Mouse (Mus musculus): ENCODE results near the gene Gp1bb.

Gp1bb gene

DNA sequence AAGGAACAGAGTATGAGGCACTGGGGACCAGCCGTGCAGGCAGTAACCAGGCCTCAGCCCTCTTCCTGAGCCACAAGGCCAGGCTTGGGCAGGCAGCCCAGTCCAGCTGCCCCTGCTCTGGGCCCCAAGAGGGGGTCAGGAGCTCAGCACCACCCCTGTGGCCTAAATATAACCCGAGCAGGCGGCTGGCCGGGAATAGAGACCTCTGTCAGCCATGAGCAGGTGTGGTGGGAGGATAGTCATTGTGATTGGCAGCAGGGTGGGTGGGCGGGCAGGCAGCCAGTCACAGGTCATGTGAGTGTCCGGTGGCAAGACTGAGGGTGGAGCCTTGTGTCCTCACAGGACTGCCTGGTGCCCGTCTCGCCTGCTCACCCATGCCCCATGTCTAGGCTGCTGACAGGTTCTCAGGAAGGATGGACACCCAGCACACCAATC, 17.9 kb downstream of the Gp1bb start:
- DNase-seq (ENCODE audit: low spot score in 2 of 2), result no peak

DNA sequence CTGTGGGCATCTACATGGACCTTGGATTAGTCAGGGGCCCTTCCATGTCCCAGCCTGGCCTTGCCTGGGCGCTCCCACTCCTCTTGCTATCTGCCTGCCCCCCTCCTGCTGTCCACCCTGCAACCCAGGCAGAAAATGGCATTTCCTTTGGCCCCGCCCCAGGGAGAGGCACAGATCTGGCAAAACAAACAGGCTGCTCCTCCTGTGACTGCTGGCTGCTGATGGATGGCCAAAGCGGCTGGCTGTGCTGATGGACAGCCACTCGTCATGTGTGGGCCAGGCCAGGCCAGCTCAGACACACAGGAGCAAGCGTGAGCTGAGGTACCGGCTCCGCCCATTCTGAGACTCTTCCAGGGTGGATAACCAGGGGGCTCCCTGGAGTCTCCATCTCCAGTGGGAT, 20.8 kb downstream of the Gp1bb start:
- DNase-seq (ENCODE audit: low spot score in 2 of 2), result no peak

DNA sequence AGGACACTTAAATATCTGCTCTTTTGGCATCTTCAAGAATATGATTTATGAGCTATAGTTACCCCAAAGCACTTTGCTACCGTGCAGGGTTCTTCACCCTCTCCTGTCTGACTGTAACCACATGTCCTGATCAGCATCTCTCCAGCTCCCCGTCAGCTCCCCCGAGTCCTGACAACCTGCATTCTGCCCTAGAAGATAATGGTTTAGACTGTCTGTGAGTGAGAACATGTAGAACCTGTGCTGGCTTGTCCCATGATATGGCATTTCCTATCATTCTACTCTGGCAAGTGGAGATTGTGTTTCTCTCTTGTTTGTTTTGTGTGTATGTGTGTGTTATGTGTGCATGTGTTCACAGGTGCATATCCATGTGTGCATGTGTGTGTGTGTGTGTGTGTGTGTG, 24.2 kb downstream of the Gp1bb start:
- no peak for DNase-seq (ENCODE audit: low spot score in 2 of 2)

DNA sequence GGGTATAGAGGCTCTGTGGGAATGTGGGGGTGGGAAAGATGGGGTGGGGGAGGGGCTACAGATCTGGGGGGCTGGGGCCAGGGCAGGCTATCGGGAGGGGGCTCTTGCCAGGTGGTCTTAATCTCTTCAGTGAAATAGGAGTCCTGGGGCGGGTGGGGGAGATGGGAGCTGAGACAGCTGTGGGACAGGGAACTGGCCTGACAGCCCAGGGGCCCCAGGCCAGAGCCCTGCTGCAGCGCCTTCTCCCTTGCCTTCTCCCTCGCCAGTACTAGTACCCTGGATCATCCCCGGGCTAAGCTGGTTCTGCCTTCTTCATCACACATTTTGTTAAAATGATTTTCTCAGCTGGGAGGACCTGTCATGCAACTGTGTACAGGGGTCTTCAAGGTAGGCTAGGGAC, 25.9 kb downstream of the Gp1bb start:
- DNase-seq (ENCODE audit: low spot score in 2 of 2), result no peak

DNA sequence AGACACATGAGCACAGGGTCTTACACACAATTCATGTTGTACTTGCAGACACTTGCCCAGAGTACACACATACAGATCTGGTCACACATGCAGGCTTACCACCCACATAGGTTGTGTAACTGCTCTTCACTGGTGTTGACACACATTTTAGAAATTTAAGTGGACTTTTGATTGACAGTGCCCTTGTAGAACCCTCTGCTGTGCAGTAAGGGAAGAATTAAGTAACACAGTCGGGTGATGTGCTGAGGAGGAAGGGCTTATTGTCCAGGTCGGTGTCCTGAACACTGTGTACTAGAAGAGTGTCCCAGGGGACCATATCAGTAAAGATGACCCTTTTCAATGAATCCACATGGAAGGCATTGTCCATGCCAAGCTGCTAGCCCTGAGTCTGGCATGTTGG, 28.3 kb downstream of the Gp1bb start:
- DNase-seq (ENCODE audit: low spot score in 2 of 2), result no peak

DNA sequence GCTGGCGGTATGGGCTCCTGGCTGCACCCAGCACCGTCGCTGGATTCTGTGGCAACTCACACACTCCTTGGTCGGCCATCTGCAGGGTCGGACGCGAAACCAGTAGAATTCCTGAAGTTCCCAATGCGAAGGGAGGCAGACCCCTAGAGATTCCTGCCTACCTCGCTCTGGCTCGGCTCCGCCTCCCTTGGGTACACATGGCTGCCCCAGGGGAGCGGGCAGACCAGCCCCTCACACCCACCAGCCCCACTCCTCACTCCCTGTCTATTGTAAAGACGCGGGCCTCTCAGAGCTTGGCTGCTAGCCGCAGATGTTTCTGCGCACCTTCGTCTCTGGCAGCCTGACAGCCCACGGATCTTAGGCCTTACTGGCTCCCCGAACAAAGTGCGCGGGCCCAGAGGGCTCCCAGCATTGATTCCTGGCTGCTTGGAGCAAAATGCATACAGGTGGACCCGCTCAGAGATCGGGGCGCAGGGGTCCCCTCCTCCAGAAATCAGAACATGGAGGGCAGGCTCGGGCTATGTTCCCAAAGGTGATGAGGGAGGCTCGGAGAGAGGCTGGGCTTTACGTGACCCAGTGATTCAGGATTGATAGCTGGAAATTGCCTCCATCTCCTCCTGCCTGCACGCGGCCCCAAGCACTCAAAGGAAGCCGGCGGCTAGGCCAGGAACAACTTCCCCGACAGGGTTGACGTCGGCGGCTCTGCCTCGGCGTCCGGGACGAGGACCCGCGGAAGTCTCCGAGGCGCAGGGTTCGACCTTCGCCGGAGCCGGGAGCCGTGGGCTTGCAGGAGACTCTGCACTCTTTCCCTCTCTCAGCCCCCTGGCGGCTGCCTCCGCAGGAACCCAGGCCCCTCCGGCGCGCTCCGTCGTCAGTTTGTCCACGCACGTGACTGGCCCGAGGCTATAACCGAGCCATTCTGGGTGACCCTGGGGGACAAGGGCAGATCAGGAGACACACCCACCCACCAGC, 30.9 kb downstream of the Gp1bb start:
- no peak for DNase-seq (ENCODE audit: low spot score in 2 of 2)

DNA sequence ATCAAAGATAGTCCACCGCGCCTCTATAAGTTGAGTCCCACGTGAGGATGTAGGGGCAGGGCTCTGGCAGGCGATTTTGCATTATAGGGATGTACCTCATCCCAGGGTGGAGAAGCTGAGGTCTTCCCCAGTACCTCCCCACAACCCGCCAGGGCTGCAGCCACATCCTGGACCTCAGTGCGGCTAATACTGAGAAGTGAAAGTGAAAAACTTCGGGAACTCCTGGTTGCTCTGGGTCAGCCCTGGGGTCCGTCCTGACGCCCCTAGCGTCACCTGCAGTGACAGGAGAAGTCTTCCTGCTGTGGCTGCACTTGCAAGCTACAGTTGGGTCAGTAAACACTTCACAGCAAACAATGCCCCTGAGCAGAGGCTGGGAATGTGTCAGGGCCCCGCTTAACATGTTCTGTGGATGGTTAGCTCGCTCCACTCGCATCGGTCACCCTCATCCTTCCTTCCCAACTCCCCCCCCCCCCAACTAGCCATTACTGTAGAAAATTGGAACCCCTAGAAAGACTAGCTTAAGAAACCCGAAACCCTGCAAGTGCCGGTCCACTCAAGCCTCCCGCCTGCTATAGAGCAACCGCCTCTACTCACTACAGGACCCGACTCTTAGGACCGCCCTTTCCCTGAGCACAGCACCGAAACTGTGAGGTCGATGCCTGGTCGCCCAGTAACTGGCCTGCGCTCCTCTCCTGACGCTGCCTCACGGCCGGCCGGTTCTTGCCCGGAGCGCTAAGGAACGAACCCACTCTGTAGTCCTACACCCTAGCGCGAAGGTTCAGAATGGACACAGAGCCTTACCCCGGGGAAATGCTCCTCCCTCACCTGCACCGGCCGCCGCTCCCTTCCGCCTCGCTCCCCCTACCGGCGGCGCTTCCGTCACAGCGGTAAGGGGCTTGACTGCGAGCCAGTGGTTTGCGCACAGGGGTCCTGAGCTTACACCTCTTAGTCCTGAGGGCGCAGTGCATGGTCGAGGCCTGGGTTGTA, 32.1 kb downstream of the Gp1bb start, which contains the start of gene Tbx1:
TSS of gene Tbx1 (minus strand) at position 868 of the 987 bp plus-strand sequence.
- DNase-seq (ENCODE audit: low spot score in 2 of 2), result no peak

DNA sequence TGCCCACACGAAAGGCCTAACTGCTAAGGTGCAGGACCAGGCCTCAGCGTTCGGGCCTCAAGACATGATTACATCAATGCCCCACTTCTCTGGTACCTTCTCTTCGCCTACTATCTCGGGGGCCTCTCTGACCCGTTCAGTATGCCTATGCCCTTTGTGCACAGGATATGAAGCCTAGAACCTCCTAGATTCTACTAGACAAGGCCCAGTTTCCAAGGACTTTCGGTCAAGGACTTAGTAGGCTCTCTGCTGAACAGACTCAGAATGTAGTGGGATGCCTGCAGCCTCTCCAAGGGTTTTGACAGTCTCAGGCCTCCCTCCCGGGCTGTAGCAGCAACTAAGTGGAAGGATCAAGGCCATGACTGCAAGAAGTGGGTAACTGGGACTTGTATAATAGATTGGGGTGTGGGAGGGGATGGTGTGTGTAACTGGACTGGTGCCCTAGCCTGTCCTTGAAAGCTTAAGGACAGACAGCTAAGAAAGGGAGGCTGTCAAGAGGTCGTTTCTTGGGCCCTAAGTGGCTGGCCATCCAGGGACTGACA, 33.1 kb downstream of the Gp1bb start:
- no peak for DNase-seq (ENCODE audit: low spot score in 2 of 2)

DNA sequence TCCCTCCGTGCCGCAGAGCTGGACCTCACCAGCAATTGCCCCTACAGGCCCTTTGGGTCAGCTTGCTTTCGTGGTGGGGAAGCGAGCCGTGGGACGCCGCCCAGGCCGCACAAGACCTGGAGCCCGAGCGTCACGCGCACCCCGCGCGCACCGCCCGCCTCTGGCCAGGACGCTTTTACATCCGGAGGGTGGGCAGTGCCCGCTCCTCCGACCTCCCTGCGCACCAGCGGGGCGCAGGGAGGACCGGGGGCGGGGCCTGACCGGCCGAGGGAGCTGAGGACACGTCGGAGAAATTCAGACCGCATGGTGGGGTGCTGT, 33.5 kb downstream of the Gp1bb start:
- DNase-seq (ENCODE audit: low spot score in 2 of 2), result no peak

DNA sequence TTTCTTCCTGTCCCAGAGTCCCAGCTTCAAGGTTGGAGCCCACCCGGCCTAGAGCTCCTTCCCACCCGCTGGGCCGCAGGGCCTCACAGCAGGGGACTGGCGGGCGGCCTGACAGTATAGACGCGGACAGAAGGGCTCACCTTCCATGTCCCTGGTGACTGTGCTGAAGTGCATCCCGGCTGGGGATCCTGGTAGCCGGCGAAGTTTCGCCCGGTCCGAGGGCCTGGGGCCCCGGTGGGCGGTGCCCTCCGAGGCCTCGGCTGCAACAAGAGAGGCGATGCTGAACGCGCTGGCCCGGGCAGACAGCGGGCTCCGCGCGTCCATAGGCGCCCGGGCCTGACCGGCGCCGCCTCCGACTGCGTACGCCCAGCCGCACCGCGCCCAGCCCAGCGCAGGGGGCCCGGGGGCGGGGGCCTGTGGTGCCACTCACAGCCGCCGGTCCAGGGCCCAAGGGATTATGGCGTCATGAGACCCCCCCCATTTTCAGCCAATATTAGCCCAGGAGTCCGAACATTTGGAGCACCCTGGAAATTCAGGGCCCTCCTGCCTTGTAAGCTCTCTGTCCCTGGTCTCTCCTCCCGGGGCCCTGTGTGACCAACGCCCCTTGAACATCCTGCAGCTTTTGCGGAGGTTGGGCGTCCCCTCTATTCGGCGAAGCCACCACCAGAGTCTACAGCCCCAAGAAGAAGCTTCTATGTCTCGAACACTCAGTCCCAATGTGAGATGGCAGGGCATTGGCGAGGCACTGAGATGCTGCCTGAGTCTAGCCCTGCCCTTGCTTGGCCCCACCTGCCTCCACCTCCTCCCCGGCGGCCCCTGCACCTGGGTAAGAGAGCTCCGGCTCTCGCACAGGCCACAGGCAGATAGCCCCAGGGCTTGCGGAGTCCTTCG, 34.1 kb downstream of the Gp1bb start:
- DNase-seq (ENCODE audit: low spot score in 2 of 2), result no peak

DNA sequence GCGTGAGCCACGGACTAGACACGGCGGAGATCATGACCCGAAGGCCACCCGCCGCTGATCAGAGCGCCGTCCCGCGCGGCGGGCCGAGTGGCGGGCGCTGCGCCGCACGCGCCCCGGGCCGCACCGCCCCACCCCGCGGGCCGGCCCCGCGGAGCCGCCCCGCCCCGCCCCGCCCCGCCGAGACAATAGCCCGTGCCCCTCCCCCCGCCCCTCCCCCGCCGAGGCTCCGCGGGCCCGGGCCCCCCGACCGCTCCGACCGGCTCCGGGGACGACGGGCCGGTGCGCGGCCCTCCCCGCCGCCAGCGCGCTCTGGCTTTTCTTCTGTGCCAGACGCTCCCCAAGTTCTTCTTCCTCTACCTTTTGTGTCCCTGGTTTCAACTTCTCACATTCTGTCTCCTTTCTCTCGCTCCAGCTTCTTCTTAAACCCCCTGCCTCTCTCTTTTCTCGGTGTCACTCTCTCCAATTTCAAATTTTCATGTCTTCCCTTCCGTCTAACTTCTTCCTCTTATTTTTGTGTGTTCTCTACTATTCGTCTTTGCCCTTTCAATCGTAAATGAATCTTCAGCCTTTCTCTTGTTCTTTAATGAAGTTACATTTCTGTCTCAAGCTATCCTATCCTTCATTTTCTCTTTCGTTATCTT, 35.2 kb downstream of the Gp1bb start:
- DNase-seq (ENCODE audit: low spot score in 2 of 2), result no peak

DNA sequence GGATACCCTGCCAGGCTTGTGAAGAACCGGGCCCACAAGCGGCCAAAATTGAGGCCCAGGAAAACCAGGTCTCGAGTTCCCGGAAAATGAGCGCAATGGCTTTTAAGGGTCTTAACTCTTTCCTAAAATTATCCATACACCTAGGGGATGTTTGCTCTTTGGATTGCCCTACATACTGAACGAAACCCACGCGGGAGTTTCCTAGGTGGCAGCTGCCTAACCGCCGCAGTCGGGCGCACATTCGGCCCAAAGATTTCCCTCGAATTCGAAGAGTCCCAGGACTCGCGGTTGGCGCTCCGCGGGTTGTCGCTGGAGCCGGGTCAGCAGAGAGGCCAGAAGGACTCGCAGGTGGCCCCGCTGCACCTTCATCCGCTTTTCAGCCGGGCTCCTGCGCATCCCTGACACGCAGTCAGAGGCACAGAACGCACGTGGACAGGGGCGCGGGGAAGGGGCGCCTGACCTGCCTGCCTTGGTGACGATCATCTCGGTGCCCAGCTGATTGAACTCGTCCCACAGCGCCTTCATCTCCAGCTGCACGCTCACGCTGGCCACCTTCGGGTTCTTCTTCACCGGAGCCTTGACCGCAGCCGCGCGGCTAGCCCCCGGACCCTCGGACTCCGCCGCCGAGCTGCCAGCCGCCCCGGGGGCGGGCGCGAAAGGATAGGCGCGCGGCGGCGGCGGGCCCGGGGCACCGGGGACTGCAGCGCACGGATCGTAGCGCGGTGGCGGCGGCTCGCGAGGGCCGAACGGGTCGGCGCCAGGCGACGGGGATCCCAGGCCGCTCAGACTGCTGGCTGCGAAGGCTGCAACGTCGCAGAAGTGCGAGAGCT, 35.9 kb downstream of the Gp1bb start:
- DNase-seq (ENCODE audit: low spot score in 2 of 2), result no peak

DNA sequence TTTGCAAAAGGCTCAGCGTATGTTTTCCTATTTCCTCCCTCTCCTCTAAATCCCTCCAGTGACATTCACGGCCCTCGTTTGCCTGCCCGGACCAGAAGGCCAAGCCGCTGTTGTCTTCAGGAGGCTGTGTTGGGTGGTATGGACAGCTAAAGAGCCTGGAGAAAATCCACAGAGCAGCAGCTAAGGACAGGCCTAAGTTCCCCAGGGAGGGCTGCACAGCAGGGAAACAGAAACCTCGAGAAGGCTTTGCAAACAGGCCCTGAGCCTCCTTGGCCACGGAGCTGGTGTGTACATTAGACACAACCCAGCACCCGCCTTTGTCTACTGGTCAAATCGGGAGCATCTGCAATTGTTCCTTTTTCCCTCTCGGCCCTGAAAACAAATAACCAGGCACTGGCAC, 36.5 kb downstream of the Gp1bb start:
- no peak for DNase-seq (ENCODE audit: low spot score in 2 of 2)

DNA sequence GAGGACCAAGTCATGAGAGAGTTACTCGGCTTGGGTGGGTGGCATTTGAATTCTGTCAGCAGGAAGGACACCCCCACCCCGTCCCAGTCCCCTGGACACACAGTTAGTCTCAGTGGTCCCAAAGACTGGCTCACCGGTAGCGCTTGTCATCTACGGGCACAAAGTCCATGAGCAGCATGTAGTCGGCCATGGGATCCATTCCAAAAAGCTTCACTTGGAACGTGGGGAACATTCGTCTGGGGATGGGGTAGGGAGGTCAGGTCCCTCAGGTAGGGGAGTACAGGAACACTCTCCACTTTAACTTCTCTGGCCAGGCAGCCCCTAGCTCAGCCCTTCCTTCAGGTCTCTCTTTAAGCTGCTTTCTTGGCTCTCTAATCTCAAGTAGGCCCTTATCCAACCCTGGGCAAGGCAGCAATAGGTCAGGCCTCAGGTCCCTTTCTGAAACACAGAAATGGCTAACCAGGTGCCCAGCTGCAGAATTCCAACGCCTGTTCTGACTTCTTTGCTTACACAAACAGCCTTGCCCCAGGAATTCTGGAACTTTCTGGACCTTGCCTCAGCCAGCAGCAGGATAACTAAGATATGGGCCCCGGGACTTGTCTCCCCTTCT, 37.2 kb downstream of the Gp1bb start:
- no peak for DNase-seq (ENCODE audit: low spot score in 2 of 2)

DNA sequence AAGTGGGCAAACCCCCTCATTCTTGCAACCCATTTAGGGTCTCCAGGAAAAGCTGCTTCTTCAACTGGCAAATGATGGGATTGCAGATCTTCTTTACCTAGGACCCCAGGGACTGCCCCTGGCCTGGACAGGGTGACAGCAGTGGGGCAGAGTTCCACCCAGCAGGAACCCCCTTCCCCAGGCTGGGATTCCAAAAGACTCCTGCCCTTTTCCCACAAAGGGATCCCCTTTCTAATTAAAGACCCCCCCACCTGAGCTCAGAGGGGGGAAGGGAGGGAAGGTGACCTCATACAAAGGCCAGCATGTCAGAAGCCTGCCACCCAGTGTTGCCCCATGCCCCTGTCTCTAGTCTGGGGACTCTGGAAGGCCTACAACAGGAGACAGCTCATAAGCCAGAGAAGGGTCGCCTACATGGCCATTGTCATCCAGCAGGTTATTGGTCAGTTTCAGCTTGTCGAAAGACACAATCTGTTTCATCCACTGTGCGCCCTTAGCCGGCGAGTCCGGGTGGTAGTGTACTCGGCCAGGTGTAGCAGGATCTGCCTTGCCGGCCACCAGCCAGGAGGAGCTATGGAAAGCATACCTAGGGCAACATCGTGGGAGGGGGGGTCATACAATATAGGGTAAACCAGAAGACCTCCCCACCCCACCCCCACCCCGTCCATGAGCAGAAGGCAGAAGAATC, 38.4 kb downstream of the Gp1bb start:
- DNase-seq (ENCODE audit: low spot score in 2 of 2), result no peak

DNA sequence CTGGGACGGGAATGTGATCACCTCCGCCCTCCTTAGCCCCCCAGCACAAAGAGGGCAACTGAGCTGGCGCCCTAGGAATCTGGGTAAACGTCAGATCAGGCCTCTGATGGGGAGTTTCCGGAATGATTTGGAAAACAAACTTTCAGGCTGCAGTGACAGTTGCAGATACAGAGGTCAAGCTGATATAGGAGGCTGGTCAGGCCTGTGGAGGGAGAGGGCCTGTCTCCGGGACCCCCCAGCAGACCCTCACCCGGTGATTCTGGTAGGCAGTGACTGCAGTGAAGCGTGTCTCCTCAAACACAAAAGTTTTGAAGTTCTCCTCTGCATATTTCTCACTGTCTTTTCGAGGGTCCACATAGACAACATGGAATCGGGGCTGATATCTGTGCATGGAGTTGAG, 39.0 kb downstream of the Gp1bb start:
- no peak for DNase-seq (ENCODE audit: low spot score in 2 of 2)

DNA sequence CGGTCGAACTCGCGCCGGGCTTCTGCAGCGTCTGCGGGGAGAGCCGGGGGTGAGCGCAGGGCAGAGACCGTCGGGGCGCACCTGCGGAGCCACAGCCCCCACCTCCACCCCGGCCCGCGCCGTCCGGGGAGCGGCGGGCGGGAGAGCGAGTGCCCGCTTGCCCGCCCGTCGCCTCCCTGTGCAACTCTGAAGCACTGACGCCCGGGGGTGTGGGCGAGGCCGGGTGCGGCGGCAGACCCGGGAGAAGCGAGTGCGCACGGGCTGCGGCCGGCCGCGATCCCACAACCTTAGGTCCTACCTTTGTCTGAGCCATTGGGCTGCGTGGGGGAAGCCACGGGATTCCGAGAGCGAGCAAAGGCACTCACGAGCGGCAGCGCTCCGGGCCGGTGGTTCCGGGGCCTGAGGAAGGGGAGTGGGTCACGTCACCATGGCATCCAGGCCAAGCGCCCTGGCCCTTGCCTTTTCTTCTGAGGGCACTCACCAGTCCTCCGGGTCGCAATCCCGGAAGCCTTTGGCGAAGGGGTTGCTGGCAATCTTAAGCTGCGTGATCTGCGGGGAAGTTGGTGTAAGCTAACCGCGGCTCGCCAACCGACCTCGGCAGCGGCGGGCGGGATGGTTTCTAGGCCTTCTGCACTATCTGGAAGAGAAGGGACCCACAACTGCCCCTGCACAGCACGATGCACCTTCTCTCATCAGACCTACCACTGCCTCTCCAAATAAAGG, 39.6 kb downstream of the Gp1bb start:
- no peak for DNase-seq (ENCODE audit: low spot score in 2 of 2)

DNA sequence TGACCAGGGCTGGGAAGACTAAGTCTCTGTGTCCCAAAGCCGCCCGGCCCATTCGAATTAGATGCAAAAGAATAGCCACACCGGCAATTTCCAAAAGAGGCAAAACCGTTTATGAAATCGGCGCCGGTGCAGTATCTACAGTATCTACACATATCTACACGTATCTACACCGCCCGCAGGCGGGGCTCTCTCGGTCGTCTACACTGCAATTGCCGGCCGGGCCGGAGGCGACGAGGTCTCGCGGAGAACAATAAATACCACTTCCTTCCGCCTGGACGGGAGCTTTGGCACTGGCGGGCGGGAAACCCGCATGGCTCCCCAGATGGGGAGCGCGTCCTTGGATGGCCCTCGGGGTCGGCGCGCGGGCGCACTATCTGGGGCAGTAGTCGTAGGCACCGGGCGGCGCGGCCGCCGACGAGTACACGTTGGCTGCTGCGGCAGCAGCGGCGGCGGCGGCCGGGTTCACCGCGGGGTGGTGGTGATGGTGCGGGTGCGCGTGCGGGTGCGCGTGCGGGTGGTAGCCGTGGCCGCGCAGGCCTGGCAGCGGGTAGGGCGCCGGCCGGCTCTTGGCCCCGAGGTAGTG, 40.5 kb downstream of the Gp1bb start:
- DNase-seq (ENCODE audit: low spot score in 2 of 2), result no peak

Measured in spleen, postnatal 4 days (tissue).